Mouse (Mus musculus): ENCODE measurements around the gene Fam205c.

GRCm38 (mm10) chr4:42879829-42880676 is 6.0 kb upstream of the Fam205c start:
- no peak for TF ChIP-seq POLR2A (IDR thresholded peaks at IDR 0.05; ENCODE audit: insufficient read depth, low read depth, low read length)
- TF ChIP-seq EP300 (IDR thresholded peaks at IDR 0.05; ENCODE audit: insufficient read depth, low read depth, low read length): no peak
- no peak for TF ChIP-seq CTCF (IDR thresholded peaks at IDR 0.05)

Data from heart, adult 2 months (tissue).